20 mouse cellular contexts compared by ENCODE assay signal in the genomic region with DNA sequence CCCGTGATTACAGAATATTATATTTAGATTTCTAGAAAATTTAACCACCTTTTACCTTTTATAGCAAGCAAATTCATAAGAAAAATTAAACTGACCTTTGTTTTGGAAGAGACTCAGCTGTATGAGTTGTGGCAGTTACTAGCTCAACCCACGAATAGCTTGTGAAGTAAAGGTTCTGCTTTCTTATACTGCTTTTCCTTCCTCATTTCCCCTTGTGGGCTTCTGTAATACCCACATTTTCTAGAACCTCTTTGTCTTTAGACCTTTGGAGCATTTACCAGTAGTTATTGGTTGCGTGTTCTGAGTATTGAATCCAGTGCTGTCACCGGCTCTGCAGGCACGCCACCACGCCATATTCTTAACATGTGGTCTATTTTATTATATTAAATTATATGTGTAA. TPM values are rescaled to one million over a fixed set of nuclear protein-coding genes. Genes with fewer than 3 reads are reported as not detected.
DNase-seq lines count a peak whose midpoint lies in the region; ATAC-seq and TF ChIP-seq lines count a peak whose summit lies in the region.
"Had no signal": no experiment of that assay in that cellular context is flagged by ENCODE, and none has a peak within 500 bp of the region (broad histone marks: within the 10 kb centered on the region; RNA-seq: fewer than 3 reads in every experiment).

A gene (minus strand): TSS at position 156 of the 400 bp plus-strand sequence.

- no peaks in the 10 kb centered on the region for H3K4me1 ChIP-seq in small intestine, adult 2 months (ENCODE audit: control insufficient read depth, insufficient read depth, insufficient read length, low read length)
- H3K4me1 ChIP-seq: forebrain, embryonic 15.5 days; hindbrain, embryonic 15.5 days; midbrain, embryonic 15.5 days; neural tube, embryonic 12.5 days had no signal

- 0 out of 2 replicates have a peak within 1 kb of the TSS, but pooled peaks have one; percentile 1 for H3K27ac ChIP-seq in small intestine, adult 2 months (ENCODE audit: insufficient read depth, low read depth, low read length)
- H3K27ac ChIP-seq: forebrain, embryonic 15.5 days; hindbrain, embryonic 15.5 days; limb, embryonic 13.5 days; midbrain, embryonic 15.5 days; neural tube, embryonic 12.5 days had no signal

- no peak for DNase-seq in left cerebral cortex, adult 8-10 months (ENCODE audit: low spot score in 2 of 2)
- no peak for DNase-seq in left cerebral cortex, adult 9 months (ENCODE audit: low spot score in 2 of 2)
- peak; percentile 26 to 48 for DNase-seq in spleen, postnatal 36 days (ENCODE audit: low spot score in 2 of 2)
- DNase-seq in spleen, adult 18-20 months: no peak
- no peak for DNase-seq in testis, postnatal 10 days (ENCODE audit: low spot score)
- DNase-seq in heart, postnatal 25 days (ENCODE audit: low spot score): no peak
- DNase-seq: cerebellum, adult 11-12 months; gastrocnemius, postnatal 14 days; kidney, adult 2 months; kidney, postnatal 36 days; thymus, postnatal 14 days had no signal

- no peak for TF ChIP-seq CTCF in small intestine, adult 2 months (IDR thresholded peaks at IDR 0.05; ENCODE audit: extremely low read depth, insufficient read length, insufficient replicate concordance, low read depth, low read length)

- intact Hi-C loops in heart, postnatal 25 days (cut with DNase I): no loop called here

- WGBS in small intestine, adult 2 months: 83% methylated on average over 6 of the region's 6 CpGs

- H3K27me3 ChIP-seq in small intestine, adult 2 months (ENCODE audit: control insufficient read depth, insufficient read depth, low read length): no peaks in the 10 kb centered on the region
- H3K27me3 ChIP-seq: forebrain, embryonic 15.5 days; hindbrain, embryonic 15.5 days; limb, embryonic 13.5 days; midbrain, embryonic 15.5 days; neural tube, embryonic 12.5 days had no signal

- TF ChIP-seq POLR2A in small intestine, adult 2 months (IDR thresholded peaks at IDR 0.05; ENCODE audit: low read depth, low read length): no peak

- H3K36me3 ChIP-seq in small intestine, adult 2 months (ENCODE audit: control insufficient read depth, insufficient read depth, low read length): no peaks in the 10 kb centered on the region
- H3K36me3 ChIP-seq: forebrain, embryonic 15.5 days; hindbrain, embryonic 15.5 days; limb, embryonic 13.5 days; midbrain, embryonic 15.5 days; neural tube, embryonic 12.5 days had no signal

- peak; percentile 74 to 75 for ATAC-seq in hematopoietic stem cell, adult 5-6 weeks (replicated peaks in 1 of 2; ENCODE audit: insufficient read depth in 1 of 2, low FRiP score in 2 of 2, low TSS enrichment in 1 of 2, low read depth in 1 of 2, poor library complexity in 2 of 2, severe bottlenecking in 2 of 2)
- ATAC-seq: CD4-positive, CD25-positive, alpha-beta regulatory T cell, adult 4 months; forebrain, embryonic 15.5 days; lung, postnatal 0 days; midbrain, embryonic 15.5 days had no signal

- H3K4me3 ChIP-seq in small intestine, adult 2 months (ENCODE audit: low read depth, low read length): peak within 1 kb of the TSS; percentile 22
- H3K4me3 ChIP-seq: forebrain, embryonic 15.5 days; hindbrain, embryonic 15.5 days; limb, embryonic 13.5 days; midbrain, embryonic 15.5 days; neural tube, embryonic 12.5 days had no signal

RNA-seq across cellular contexts. Expression of the gene that starts here (rescaled TPM):
- 10 to 100 TPM in 3 of 4 experiments, 1 to 10 TPM in 1; 10.0 to 17.6 (median 13.2) TPM for total RNA-seq in left cerebral cortex, adult 8-10 months (2022)
- total RNA-seq in hematopoietic stem cell, adult 5-6 weeks (2017): 2.0 and 4.9 TPM in 2 replicates
- 0.50 and 0.74 TPM in 2 replicates for polyA plus RNA-seq in small intestine, adult 2 months (2012; rRNA removed)
- under 1 TPM; 0.83 to 0.92 TPM for total RNA-seq in heart, postnatal 25 days (2021)

Comparison
In these comparisons a context has a peak if more than half of its experiments do, and no peak if none do; other contexts are left out.
1. DNase-seq: peak in spleen, postnatal 36 days (2 of 2); none in left cerebral cortex, adult 8-10 months (0 of 2), left cerebral cortex, adult 9 months (0 of 2), spleen, adult 18-20 months (0 of 2), testis, postnatal 10 days (single experiment) and heart, postnatal 25 days (single experiment).